Mouse (Mus musculus): ENCODE data around the gene Sbk3.

The Sbk3 gene

DNA sequence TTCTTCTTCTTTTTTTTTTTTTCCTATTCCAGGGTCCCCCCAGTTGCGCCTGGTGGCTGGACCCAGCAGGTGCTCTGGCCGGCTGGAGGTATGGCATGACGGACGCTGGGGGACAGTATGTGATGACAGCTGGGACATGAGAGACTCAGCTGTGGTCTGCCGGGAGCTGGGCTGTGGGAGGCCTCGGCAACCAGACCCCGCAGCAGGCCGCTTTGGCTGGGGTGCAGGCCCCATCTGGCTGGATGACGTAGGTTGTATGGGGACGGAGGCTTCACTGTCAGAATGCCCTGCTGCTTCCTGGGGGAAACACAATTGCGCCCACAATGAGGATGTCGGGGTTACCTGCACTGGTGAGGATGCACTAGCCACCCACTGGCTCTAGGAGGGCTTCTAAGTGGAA, 37.9 kb downstream of the Sbk3 start:
- DNase-seq (ENCODE audit: low read depth, low spot score): no peak

DNA sequence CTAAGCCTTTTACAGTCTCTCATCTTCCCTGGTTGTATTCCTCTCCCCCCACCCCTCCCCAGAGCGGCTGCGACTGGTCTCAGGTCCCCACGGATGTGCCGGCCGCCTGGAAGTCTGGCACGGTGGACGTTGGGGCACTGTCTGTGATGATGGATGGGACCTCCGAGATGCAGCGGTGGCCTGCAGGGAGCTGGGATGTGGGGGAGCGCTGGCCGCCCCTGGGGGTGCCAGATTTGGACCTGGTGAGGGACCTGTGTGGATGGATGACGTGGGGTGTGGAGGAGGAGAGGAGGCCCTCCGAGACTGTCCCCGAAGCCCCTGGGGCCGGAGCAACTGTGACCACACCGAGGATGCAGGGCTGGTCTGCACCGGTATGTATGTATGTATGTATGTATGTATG, 42.6 kb downstream of the Sbk3 start:
- DNase-seq (ENCODE audit: low read depth, low spot score): no peak

DNA sequence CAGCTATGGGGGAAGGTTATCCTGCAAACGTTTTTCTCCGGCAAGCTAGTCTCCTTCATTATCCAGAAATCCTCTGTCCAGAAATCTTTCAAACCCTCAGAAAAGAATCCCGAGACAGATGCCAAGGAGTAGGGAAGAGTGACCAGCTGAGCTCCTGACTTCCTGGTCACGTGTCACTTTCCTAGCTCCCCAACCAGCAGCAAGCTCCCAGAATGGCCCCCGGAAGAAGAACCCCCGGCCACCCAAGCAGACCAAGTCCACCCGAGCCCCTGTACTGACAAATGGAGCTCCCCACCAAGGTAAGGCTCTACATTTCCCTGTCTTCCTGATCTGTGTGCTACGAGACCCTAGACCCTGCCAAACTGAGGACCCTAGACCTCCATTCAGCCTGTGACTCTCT, 43.3 kb downstream of the Sbk3 start:
- DNase-seq (ENCODE audit: low read depth, low spot score): no peak

DNA sequence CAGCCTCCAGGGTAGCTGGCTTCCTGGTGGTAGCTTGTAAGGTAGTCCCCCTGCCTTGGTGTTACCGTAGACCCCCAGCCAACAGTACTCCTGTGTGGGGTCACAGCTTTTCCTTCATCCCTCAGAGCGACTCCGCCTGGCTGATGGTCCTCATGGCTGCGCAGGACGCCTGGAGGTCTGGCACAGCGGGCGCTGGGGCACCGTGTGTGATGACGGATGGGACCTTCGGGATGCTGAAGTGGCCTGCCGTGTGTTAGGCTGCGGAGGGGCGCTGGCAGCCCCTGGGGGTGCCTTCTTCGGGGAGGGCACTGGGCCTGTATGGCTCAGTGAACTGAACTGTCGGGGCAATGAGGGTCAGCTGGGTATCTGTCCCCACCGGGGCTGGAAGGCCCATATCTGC, 44.1 kb downstream of the Sbk3 start:
- DNase-seq (ENCODE audit: low read depth, low spot score): no peak

DNA sequence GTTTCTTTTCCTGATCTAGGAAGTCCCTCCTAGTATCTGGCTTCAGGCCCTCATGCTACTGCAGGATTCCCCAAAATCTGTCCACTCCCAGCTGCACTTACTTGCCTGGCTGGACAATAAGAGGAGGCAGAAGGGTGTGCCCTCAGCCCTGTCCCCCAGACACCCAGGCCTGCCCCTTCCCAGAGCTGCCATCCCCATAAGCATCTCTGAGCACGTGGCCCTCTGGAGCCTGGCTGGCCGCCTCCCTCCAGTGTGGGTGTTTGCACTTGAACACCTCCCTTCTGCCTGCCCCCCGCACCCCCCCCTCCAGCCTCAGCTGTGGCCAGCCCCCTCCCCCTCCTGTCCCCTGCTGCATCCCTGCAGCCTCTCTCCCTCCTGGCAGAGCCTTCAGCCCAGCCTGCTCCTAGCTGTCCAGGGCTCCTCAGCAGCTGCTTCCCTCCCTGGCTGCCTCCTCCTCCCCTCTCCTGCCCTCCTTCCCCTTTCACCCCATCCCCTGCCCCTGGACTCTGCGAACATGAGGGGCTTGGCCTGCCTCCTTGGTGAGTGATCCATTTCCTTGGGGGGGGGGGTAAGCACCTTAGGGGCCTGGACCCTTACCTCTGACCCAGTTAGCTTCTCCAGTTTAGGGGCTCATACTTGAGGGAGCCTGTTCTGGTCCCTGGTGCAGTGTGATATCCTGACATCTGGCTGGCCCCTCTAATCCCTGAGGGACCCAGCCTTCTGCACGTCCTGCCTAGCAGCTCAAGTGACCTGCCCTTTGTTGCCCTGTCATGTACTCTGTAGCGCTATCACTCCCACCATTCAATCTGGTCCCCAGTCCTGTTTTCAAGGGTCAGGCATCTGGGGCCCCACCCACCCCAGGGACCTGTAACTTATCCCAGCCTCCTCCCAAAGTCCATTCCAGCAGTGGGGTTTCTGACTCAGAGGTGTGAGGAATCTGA, 45.3 kb downstream of the Sbk3 start, which contains the start of gene Ssc5d:
Gene Ssc5d, plus strand, starts transcription at position 345 of the 941 bp plus-strand sequence.
- DNase-seq (ENCODE audit: low read depth, low spot score): no peak

DNA sequence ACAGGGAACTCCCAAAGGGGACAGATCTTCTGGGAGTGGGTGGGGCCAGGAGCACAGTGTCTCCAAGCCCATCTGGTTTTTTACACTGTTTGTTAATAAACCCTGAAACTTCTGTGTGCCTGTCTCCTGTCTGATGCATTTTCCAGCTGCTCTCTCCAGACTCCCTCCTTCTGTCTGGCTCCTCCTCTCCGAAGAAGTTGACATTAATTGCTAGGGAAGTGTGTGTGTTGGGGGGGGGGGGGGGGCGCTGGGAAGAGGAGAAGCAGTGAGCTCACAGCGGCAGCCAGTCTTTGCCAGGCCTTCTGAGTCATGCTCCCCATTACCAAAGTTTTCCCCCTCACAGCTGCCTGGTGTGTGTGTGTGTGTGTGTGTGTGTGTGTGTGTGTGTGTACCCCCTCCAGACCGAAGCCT, 46.1 kb downstream of the Sbk3 start:
- no peak for DNase-seq (ENCODE audit: low read depth, low spot score)

DNA sequence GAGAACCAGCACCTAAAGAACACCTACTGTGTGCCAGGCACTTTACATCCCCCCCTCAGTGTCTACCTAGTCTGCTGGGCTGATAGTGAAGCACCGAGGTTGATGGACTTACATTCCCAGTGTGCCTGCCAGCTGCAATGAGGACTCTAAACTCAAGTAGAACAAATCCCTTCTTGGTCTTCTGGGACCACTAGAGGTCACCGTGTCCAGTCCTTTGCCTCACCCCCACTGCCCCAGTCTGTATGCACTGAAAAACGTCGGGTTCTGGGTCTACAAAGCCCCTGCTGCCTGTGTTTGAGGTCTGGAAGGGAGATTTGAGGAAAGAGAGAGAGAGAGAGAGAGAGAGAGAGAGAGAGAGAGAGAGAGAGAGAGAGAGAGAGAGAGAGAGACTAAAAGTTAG, 46.5 kb downstream of the Sbk3 start:
- no peak for DNase-seq (ENCODE audit: low read depth, low spot score)

DNA sequence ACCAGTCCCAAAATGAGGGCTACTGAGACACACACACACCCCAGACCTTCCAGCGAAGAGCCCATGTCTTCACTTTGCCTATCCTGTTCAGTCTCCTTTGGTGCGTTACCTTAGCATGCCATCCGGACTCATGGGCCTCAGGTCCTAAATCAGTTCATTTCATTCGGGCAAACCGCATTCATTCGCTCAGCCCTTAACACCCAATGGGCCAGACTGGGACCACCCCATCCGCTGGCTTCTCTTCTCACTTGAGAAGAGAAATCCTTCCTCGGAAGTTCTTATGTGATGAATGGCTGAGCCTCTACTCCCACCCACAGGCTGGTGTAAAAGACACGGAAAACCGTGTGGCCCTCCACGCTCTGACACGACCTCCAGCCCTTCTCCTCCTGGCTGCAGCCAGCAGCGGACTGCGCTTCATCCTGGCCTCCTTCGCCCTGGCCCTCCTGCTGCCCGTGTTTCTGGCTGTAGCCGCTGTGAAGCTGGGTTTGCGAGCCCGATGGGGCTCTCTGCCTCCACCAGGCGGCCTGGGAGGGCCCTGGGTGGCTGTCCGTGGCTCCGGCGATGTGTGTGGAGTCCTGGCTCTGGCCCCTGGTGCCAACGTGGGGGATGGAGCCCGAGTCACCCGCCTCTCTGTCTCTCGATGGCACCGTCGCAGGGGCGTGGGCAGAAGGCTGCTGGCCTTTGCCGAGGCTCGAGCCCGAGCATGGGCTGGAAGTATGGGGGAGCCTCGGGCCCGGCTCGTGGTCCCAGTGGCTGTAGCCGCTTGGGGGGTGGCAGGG, 47.2 kb downstream of the Sbk3 start:
- no peak for DNase-seq (ENCODE audit: low read depth, low spot score)

DNA sequence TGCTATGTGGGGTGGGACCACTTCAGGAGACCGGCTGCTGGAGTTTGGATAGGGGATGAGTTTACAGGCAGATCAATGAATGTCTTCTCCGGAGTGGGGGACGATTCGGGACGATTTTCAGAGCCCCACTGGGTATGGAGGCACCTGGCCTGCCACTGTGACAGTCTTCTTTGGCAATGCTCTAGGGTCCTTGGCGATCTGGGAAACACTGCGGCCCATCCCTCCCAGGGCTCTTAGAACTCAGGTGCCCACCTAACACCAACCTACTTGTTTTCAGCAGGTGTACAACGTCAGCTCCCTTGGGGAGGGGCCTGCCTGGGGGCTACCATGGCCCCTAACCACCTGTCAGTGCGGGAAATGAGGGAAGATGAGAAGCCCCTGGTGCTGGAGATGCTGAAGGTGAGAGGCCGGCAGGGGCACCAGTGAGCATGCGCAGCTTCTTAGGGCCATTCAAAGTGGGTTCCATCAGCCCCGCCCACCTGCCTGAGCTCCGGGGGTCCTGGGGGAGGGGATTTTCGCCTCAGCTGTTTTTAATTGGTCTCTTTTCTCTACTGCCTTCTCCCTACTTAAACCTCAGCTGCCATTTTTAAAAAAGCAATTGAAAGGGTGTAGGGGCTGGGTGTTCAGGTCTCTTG, 47.9 kb downstream of the Sbk3 start:
- peak; percentile 93 for DNase-seq (ENCODE audit: low read depth, low spot score)

DNA sequence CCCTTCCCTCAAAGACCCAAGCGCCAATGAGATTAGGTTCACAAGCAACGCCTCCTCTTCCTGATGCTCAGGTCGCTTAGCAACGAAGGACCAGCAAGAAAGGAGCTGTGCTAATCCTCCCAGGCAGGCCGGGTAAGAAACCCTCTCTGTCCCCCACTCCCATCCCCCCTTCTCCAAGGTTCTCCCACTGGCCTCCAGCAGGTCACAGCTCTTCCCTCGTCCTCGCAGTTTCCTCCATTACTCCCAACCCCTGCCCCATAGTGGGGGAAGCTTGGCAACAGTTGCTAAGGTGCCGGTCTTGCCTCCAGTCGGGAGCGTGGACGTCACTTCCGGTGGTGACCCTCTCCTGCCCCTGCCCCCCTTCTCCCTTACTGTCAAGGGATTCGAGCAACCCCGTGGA, 48.5 kb downstream of the Sbk3 start:
- peak; percentile 72 for DNase-seq (ENCODE audit: low read depth, low spot score)

DNA sequence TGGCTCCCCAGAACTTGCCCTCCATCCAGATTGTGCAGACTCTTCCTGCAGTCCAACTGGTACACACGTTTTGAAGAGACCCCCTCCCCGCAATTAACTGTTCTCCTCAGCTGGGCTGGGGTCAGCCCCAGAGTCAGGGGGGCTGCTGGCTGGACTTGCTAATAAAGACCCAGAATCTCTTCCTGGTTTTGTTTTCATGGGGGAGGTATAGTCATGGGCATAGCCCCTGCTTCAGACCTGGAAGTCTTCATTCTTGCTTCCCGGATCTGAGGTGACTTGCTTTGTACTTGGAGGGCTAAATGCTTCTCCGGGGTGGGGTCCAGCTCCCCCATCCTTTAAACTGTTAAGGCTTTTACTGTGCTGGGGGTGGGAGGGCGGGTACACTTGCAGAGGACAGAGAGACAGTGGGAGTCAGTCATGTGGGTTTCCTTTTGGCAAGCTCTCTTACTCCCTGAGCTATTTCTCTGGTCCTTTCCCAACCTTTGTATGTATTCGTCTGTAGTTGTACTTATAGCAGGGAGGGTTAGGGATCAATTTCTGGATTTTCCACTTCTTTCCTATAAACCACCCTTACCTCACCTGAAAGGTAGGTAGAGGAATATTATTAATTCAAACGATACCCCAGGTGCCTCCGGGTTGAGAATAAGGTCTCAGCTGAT, 49.0 kb downstream of the Sbk3 start, which contains the start of gene Nat14:
Gene Nat14, plus strand, starts transcription at position 205 of the 659 bp plus-strand sequence.
- DNase-seq (ENCODE audit: low read depth, low spot score): no peak

DNA sequence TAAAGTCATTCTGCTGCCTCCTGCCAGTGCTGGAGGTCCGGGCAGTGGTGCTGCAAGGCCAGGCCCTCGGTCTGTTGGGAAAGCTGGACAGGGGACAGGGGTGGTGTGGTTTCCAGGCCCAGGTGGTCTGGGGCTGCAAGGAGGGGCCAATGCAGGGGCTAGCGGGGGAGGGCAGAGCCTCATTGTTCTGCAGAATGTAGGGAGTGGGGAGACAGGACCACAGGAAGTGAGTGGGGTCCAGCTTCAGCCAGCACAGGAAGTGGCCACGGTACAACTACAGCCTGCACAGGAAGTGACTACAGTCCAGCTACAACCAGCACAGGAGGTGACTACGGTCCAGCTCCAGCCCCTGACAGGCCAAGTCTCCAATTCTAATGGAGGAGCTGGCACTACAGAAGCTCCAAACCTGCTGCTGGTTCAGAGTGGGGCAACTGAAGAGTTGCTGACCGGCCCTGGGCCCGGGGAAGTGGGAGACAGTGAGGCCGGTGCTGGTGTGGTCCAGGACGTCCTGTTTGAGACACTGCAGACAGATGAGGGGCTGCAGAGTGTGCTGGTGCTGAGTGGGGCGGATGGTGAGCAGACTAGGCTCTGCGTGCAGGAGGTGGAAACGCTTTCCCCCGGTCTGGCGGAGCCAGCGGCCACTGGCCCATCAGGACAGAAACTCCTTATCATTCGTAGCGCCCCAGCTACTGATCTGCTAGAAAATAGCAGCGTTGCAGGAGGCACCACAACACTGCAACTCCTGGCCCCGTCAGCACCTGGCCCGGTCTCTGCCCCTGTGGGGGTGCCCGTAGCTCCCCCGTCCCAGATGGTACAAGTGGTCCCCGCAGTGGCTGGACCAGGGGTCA, 49.8 kb downstream of the Sbk3 start:
- no peak for DNase-seq (ENCODE audit: low read depth, low spot score)

DNA sequence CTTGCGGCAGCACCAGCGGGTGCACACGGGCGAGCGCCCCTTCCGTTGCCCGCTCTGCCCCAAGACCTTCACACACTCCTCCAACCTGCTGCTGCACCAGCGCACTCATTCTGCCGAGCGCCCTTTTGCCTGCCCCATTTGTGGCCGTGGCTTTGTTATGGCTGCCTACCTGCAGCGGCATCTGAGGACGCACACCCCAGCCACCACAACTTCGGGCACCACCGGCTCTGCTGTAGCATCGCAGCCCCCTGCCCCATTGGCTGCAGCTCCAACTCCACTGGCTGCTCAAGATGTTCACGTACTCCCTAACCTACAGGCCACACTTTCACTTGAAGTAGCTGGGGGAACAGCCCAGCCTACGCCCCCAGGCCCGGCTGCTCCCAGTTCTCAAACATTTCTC, 50.5 kb downstream of the Sbk3 start:
- no peak for DNase-seq (ENCODE audit: low read depth, low spot score)

DNA sequence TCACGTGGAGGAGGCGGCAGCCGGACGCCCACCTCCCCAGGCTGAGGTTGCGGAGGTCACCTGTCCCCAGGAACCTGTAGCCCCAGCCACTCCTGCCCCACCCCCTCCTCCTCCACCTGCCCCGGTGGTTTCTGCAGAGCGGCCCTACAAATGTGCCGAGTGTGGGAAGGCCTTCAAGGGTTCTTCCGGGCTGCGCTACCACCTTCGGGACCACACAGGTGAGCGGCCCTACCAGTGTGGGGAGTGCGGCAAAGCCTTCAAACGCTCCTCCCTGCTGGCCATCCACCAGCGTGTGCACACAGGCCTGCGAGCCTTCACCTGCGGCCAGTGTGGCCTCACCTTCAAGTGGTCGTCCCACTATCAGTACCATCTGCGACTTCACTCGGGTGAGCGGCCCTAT, 51.0 kb downstream of the Sbk3 start:
- DNase-seq (ENCODE audit: low read depth, low spot score): no peak

DNA sequence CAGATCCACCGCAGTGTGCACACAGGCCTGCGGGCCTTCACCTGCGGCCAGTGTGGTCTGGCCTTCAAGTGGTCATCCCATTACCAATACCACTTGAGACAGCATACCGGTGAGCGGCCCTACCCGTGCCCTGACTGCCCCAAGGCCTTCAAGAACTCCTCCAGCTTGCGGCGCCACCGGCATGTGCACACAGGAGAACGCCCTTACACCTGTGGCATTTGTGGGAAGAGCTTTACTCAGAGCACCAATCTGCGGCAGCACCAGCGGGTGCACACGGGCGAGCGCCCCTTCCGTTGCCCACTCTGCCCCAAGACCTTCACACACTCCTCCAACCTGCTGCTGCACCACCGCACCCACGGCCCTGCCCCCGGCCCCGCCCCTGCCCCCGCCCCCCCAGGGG, 51.9 kb downstream of the Sbk3 start:
- DNase-seq (ENCODE audit: low read depth, low spot score): no peak

DNA sequence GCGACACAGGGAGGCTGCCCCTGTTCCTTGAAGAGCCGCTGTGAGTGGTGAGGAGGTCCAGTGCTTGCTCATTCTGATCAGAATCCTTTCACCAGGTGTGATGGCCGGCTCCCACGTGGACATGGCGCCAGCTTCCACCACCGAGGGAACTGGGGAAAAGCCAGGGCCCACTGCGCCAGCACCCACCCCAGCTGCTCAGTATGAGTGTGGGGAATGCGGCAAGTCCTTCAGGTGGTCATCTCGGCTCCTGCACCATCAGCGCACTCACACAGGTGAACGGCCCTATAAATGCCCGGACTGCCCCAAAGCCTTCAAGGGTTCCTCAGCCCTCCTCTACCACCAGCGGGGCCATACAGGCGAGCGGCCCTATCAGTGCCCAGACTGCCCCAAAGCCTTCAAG, 52.3 kb downstream of the Sbk3 start:
- DNase-seq (ENCODE audit: low read depth, low spot score): no peak

DNA sequence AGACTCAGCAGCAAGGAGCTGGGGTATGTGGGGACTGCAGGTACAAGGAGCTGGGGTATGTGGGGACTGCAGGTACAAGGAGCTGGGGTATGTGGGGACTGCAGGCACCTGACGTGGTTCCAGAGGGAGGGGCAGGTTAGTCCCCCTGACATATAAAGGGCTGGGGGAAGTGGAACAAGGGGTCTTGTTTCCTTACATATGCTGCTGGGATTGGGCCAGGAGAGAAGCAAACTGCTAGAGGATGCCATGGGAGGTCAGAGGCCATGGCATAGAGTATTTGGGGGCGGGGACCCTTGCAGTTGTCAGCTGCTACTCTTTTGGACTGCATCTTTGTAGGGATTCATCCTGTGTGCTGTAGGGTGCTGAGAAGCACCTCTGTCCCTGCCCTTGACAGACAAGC, 53.5 kb downstream of the Sbk3 start:
- no peak for DNase-seq (ENCODE audit: low read depth, low spot score)

DNA sequence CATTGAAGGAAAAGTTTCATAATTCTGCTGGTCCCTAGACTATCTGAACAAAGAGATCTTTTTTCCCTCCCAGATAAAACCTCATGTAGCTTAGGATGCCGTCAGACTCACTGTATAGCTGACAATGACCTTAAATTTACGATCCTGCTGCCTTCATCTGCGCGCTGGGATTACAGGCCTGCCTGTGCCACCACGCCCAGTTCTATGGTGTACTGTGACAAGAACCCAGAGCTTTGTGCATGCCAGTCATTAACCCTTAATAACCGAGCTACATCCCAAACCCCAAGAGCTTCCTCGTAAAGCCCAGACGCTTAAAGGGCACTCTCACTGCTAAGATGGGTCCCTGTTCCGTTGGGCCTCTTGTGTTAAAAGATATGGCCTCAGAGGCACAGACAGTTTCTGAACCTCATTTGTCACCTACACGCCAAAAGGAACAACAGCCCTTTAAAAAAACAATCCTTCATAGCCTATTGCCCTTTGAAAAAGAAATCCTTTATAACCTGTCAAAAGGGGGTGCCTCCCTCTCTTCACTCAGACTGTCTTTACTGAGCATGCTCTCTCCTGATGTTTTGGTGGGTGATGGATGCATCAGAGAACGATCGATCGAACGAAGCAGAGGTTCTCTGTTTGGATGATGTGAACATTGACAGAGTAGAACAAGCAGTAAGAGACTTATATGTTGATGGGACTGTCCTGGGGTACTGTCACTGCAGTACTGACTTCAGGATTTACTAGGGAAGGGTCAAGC, 55.1 kb downstream of the Sbk3 start:
- DNase-seq (ENCODE audit: low read depth, low spot score): no peak
